Mouse (Mus musculus): ENCODE measurements at regions not wholly inside any gene's neighbourhood (a gene's known extent, or its start where the extent isn't known, plus 50 kb on each side); places are given as distances from the start of the nearest gene placed in this dataset.
A peak's percentile ranks its signal among the peaks of the same experiment; 100 is the strongest.
"Not testable (repeated sequence)": the region's sequence is repeated elsewhere in the genome, so short reads cannot be mapped to it uniquely, and the experiment has no call there.

DNA sequence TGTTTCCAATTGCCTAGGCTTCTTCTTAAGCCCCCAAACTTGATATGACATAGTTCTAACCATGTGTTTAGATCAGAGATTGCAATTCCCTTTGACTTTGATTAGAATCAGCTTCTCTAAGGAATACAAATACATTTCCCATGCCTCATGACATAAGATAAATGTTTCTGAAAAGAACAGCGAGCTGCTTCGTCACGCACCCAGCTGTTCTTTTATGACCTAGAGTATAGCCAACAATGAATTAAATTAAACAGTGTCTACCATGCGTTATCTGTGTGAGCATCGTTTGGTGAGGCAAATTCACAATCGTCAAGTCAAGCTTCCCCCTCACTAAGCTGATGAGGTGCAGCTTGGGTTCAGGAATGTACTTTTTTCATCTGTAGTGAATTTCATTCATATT, 261.8 kb upstream of the Dcbld2 start:
- no peak for DNase-seq (ENCODE audit: low spot score in 2 of 2)

- DNase-seq (ENCODE audit: low spot score in 2 of 2): no peak
Measured at GRCm38 (mm10) chr16:58155538-58155937, 252.7 kb upstream of the Dcbld2 start.

- DNase-seq (ENCODE audit: low spot score in 2 of 2): no peak
Measured at GRCm38 (mm10) chr16:58178744-58179401, 229.4 kb upstream of the Dcbld2 start.

GRCm38 (mm10) chr16:58179981-58180380, 228.3 kb upstream of the Dcbld2 start:
- not testable (repeated sequence) for DNase-seq (ENCODE audit: low spot score in 2 of 2)

DNA sequence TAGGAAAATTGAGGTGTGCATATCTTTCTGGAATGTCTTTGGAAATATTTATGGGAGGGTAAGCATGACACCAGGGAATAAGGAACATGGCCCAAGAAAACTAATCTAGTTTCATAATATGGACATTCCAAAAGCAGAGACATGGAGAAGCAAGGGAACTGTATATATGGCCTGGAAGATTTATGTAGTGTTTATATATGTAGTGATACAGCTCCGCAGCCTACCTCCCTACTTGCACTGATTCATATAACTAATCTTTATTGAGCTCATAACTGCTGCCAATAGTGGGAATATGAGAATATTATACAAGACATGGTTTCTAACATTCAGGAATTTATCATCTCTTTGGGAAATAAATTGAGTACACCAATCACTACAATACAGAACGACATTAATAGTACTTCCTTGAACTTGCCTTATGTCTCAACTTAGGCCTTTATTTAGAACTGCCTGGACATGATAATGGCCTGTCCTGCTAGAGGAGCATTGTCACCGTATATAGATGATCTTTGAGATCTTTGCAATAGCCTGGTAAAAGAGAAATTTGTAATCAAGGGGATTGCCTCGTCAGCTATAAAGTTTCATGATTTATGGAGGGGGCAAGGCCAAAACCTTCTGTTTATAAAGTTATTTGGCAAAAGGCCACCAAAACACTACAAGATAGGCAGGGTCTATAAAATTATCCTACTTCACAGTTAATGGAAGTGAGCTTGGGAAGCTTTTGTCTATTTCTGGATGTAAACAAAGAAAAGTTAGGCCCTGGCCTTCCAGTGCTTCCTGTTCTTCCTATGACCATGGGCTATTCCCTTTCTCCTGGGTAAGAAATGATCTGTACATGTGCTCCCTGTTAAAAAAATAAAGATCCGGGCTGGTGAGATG, 213.4 kb upstream of the Dcbld2 start:
- no peak for DNase-seq (ENCODE audit: low spot score in 2 of 2)

DNA sequence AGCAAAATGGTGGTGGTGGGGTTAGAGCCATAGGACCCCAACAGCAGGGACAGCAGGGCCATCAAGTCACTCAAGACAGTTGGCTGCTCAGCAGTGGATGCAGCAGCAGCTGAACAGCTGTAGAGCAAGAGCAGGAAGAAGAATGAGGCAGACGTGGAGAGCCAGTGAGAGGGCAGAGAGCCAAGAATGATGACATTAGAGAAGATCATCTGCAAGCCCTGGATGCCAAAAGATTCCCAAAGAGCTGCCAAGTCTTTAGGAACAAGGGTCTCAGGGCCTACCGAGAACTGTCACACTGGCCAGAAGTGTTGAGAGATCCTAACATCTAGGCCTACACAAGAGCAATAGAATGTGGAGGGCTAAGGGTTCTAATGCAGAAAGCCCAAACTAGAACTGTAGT, 196.4 kb upstream of the Dcbld2 start:
- no peak for DNase-seq (ENCODE audit: low spot score in 2 of 2)

DNA sequence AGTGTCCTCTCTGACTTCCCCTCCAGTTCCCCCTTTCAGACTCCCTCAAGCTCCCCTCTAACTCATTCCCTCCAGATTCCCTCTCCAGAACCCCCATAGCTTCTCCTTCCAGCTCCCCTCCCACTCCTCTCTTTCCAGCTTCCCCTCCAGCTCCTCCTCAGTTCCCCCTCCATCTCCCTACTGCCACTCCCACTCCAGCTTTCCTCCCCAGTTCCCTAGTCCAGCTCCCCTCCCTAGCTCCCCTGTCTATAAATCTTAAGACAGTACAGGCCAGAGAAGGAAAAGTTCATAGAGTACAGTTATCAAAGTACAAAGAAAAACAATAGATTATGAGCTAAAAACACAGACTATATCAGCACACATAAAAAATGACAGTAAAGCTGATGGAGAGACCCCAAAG, 173.6 kb upstream of the Dcbld2 start:
- no peak for DNase-seq (ENCODE audit: low spot score in 2 of 2)

GRCm38 (mm10) chr16:58236857-58237256, 171.4 kb upstream of the Dcbld2 start:
- DNase-seq (ENCODE audit: low spot score in 2 of 2): no peak

GRCm38 (mm10) chr16:58276281-58276680, 132.0 kb upstream of the Dcbld2 start:
- DNase-seq (ENCODE audit: low spot score in 2 of 2): no peak

DNA sequence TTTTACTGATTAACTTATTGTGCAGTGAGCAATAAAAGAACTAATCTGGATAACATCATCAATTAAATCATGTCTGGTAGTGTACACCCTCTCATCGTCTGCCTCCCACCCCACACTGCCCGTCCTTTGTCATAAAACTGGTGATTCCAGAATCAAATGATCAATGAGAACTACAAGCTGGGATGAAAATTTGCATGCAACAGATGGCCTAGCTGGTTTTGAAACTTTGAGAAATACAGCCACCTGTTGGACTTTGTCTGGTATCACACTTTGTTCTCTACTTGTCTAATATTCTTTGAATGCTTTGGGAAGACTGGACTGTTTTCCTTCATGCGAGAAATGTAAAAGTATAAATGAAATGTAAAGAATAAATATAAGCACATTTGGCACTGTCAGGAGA, 126.8 kb upstream of the Dcbld2 start:
- no peak for DNase-seq (ENCODE audit: low spot score in 2 of 2)

DNA sequence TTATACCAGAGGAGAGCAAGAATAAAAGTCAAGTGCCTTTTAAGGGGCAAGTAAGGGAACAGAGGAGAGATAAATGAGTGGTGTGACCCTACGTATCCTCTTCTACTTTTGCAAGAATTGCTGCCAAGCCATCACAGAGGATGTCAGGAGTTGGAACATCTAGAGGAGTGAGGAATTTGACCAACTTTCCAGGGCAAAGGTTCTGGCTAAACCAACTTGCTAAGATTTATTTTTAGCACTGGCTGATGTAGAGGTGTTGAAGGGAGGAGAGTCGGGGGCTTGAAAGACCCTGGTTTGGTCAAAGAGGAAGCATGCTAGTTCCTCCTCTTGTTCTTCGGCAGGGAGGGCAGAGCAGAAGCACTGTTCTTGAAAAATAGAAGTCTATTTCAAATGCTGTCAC, 113.8 kb upstream of the Dcbld2 start:
- DNase-seq (ENCODE audit: low spot score in 2 of 2): no peak

- DNase-seq (ENCODE audit: low spot score in 2 of 2): no peak
Measured at GRCm38 (mm10) chr16:58295128-58295527, 113.1 kb upstream of the Dcbld2 start.

- DNase-seq (ENCODE audit: low spot score in 2 of 2): peak in 1 of 2 experiments; percentile 74
Measured at GRCm38 (mm10) chr16:58299495-58299894, 108.7 kb upstream of the Dcbld2 start.

DNA sequence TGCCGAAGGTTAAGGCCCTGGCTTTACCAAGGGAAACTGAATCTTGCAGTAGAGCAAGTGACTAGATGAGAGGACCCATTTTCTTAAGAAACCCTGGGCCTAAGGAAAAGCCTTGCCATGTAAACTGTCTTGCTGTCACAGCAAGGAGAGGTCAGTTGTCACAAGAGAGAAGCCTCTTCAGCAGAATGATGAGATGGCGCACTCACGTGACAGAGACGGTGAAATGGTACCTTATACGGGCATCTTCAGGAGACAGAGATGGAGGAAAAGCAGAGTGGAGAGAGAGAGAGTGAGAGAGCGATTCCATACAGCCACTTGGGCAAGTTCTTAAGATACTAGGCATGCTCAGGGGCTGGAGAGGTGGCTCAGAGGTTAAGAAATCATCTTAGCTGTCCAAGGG, 108.1 kb upstream of the Dcbld2 start:
- no peak for DNase-seq (ENCODE audit: low spot score in 2 of 2)

DNA sequence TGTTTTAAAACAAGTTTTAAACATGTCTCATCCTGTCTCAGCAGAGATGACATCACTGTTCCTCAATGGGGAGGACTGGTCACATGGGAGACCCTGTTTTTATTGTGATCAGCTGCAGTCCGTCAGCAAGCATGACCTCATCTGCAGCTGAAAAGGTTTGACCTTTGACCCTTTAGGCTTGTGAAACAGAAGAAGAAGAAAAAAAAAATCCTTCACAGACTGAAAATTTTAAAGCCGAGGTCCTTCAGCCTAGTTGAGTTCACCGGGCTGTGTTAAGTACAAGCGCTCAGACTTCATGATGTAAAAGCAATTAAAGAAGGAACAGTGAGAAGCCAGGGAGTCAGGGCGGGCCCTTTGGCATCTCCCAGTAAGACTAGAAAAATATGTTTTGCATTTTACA, 104.7 kb upstream of the Dcbld2 start:
- DNase-seq (ENCODE audit: low spot score in 2 of 2): no peak

DNA sequence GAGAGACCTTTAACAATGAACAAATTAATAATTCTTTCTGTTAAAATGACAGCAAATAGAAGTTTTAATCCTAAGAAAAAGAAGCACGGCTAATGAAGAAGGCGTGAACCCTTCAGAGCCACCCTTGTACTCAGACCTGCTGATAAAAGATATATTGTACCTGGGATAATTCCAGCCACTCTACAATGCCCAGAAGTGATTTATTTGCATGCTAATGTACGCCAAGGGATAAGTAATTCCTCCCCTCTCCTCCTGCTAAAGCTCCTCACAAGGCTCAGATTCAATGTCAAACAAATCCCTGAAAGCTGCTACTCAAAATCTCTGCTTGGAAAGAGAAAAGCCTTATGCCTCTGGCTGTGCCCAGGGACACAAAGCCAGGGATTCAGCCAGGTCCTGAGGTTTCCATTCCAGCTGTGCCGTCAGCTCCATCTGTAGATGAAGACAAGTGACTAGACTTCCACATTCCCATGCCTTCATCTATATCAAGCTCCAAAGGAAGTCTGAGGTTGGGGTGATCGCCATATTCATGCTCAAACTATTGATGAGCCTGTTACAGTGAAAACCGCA, 91.3 kb upstream of the Dcbld2 start:
- no peak for DNase-seq (ENCODE audit: low spot score in 2 of 2)

DNA sequence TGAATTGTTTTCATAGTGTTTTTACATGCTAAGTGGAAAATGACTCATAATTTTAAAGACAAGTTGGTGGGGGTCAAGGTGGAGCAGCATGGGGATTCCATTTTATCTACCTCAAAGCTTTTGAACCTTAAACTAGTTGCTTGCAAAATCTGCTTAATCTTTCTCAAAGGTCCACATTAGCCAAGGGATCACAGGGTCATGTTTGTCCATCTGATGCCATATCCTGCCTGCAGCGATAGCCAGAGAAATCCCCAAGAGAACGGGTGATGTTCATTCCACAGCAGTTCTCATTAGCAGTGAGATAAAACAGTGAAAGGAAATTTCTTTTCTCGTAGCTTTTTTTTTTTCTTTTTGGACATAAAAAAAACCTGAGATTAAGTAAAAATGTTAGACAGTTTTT, 77.2 kb upstream of the Dcbld2 start:
- DNase-seq (ENCODE audit: low spot score in 2 of 2): no peak

DNA sequence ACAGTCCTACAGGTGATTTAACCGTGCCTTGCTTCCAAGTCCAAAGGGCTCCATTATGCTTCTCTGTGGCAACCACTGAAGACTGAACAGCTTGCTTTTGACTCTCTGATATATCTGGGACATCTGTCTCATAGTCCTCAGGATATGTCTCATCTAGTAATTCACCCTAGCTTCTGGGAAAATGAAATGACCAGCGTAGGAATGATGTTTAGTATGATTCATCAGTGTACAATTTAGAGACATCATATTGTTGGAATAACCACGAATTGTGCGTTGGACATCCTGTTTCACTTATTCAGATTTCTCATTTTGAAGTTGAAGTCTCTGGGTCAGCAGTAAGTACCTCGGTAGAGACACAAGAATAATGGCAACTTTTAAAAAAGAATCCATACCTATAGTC, 64.3 kb upstream of the Dcbld2 start:
- DNase-seq (ENCODE audit: low spot score in 2 of 2): no peak

DNA sequence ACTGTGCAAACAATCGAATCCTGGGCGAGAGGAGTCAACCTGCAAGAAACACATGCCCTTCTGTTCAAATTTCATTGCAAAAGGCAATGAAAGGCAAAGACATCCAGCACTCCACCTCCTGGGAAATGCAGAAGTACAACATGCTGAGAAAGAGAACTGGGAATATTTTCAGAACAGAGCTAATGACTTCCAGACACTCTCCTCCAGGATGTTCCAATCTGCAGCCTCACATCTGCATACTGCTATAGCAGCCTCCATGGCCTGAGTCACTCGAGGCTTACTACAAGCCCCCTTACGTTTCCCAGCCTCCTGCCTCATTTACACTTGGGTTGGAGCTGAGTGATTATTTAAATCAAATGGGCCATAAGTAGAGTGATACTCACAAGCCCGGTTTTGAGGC, 58.9 kb upstream of the Dcbld2 start:
- DNase-seq (ENCODE audit: low spot score in 2 of 2): no peak

DNA sequence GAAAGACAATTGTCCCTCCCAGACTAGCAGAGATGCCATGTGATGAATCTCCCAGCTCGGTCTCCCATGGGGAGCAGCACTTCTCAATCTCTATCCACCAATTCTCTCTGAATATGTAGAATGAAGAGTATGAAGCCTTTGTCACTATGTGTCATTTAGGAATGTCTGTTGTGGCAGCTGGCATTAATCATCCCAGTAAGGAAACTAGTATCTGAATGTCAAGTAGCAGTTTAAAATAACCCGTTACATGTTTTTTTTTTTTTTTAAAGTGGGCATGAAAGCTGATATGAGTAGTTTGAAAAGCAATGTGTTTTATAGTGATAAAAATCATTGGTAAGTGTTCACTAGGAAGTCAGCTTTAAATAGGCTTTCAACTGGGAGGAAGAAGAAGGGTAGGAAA, 58.4 kb upstream of the Dcbld2 start:
- no peak for DNase-seq (ENCODE audit: low spot score in 2 of 2)

GRCm38 (mm10) chr16:58352156-58352555, 56.1 kb upstream of the Dcbld2 start:
- no peak for DNase-seq (ENCODE audit: low spot score in 2 of 2)

DNA sequence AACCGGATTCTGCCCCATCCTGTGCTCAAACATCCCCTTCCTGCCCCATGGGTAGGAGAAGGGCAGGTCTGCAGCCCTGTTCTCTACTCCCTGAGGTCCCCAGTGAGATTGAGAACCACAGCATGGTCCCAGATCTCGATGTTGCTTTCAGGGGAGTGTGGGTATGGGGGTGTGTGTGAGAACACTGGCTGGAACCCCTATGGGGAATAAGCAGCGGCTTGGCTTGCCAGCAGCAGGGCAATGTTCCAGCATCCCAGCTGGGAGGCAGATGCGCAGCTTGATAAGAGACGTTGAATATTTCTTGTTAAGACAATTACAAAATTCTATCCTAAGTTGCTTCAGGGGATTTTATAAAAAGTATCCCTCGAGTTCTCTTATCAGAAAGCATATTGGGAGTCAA, 53.7 kb upstream of the Dcbld2 start:
- no peak for DNase-seq (ENCODE audit: low spot score in 2 of 2)
